Mouse (Mus musculus) 3134 (cell line): Measurements from ENCODE around the gene Slc9c1.
"Not testable (repeated sequence)": the region's sequence is repeated elsewhere in the genome, so short reads cannot be mapped to it uniquely, and the experiment has no call there.

Source experiments
- DNase-seq: peaks from one replicate; pipeline ENCODE4 v3.0.0-alpha.2; 2011; ENCODE audit warnings: low spot score; ENCODE audit not compliant: insufficient read length; ENCODE audit errors: extremely low read depth

Slc9c1 gene

DNA sequence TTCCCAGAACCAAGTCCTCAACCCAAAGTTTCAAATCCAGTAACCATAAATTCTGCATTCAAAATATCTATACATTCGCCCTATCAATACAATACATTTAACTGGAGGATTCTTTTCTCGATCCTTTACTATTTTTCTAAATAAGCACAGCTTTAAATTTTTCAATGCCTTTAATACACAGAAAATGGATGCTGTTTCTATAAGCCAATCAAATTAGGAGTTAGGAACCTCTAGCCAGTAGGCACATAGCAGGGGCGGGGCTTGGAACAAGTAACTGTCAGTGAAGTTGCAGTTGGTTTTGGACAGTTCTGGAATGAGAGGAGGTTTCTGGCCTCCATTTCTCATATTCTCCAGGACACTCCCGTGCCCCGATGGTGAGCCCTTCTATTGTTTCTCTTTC, at the start of gene Slc9c1:
Gene Slc9c1 (plus strand): TSS at position 301 of the 400 bp plus-strand sequence.
- no peak for DNase-seq

DNA sequence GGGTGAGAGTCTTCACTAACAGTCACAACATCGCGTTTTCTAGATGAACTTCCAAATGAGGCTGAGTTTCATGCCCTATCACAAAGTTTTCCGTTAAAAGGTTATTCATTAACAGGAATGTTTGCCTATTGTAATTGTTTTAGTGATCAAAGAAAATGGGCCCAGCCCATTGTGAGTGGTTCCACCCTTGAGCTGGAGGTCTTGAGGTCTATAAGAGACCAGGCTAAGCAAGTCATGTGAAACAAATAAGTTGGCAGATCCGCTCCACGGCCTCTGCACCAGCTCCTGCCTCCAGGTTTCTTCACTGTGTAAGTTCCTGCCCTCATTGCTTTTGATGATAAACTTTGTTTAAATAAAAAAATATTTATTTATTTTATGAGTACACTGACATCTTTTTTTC, 42.2 kb upstream of the Slc9c1 start, which contains the start of gene Gm609:
Gene Gm609 (minus strand): TSS at position 43 of the 400 bp plus-strand sequence.
- DNase-seq, result no peak

DNA sequence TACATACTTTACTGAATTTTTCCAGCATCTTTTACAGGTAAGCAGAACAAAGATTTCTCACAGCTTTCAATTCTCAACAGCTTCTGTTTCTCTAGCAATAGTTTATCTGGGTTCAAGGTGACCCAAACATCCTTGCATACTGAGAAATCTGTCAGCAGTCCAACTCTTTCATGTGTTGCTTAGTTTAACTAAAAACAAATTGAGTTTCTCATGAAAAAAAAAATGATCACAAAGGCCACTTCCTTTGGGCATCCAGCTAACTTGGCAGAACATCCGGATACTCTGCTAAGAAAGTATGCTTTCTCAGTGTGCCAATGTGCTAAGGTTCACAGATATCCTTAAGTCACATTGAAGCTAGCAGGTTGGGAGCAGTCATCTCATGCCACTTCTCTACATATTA, 39.8 kb upstream of the Slc9c1 start:
- no peak for DNase-seq

DNA sequence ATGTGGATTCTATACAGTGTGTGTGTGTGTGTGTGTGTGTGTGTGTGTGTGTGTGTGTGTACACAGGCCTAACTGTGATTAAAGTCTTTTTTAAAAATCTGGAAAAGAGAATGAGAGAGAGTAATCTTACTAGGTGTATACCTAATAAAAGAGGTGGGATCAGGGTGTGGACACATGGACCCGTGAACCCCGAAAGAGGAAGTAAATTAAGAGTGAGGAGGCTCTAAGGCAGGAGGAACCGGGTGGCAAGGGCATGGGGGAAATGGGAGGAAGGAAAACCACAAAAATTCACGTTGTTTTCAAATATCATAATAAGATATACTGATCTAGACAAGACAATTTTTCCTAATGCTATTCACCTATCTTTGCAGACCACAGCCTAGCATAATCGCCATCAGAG, 9.6 kb upstream of the Slc9c1 start:
- no peak for DNase-seq

DNA sequence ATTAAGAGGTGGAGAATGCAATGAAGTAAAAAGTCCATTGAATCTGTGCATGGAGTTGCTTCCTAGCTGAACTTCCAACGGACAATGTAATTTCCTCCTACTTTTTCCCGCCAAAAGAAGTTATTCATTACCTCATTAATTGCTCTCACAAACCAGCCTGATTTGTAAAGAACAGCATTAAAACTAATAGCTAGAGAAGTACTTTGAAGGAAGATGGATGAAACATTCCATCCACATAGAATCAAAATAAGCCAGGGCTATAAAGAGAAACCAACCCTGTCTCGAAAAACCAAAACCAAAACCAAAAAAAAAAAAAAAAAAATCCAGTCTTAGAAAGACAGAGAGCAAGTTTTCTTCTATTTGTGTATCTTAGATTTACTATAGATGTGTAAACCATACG, 3.2 kb upstream of the Slc9c1 start, which contains the start of gene Gm17783:
Gene Gm17783 (minus strand): TSS at position 101 of the 400 bp plus-strand sequence.
- no peak for DNase-seq

DNA sequence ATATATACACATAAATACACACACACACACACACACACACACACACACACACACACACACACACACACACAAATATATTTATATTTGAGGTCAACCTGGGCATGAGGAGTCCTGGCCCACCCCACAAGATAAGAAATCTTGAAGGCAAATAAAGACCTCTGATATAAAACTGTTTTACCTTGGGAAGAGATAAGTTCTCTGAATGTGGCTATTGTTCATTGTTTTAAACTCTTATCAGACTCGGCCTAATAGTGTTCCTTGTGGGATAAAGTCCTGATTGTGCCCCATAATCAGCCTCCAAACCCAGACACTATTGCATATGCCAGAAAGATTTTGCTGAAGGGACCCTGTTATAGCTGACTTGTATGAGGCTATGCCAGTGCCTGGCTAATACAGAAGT, 3.2 kb downstream of the Slc9c1 start:
- not testable (repeated sequence) for DNase-seq

GRCm38 (mm10) chr16:45542108-45542507, 7.0 kb downstream of the Slc9c1 start:
- no peak for DNase-seq

- no peak for DNase-seq
Measured at GRCm38 (mm10) chr16:45544341-45544740, 9.2 kb downstream of the Slc9c1 start.

DNA sequence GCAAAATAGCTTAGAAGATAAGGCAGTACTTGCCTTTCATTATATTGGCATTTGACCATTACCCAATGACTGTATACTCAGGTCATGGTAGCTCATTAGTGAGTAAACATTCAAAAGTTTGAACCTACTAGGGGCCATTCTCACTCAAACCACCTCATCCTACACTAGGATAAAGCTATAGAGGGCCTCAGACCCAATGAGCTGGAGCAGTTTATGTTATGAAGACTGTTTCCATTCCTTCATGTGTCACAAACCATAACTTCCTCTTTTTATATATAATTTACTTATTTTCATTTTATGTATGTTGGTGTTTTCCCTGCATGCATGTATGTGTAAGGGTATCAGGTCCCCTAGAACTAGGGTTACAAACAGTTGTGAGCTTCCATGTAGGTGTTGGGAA, 12.9 kb downstream of the Slc9c1 start:
- no peak for DNase-seq

GRCm38 (mm10) chr16:45551579-45551978, 16.5 kb downstream of the Slc9c1 start:
- DNase-seq, result no peak

- DNase-seq, result no peak
Measured at GRCm38 (mm10) chr16:45561747-45562146, 26.6 kb downstream of the Slc9c1 start.

GRCm38 (mm10) chr16:45572307-45572706, 37.2 kb downstream of the Slc9c1 start:
- DNase-seq, result no peak

- no peak for DNase-seq
Measured at GRCm38 (mm10) chr16:45579883-45580282, 44.8 kb downstream of the Slc9c1 start.

DNA sequence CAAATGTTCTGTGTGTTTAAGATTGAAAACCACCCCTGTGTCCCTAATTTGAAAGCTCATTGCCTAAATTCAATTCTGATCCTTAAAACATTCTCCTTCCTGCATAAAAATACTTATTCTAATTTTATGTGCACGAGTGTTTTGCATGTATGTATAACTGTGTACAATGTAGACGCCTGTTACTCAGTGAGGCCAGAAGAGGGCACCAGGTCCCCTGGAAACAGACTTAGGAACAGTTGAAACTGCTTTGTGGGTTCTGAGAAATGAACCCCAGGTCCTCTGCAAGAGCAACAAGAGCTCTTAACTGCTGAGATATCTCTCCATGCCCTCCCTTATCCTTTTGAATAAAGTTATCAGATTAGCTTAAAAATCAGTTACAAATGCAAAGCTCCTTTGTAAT, 47.4 kb downstream of the Slc9c1 start:
- no peak for DNase-seq

- DNase-seq, result no peak
Measured at GRCm38 (mm10) chr16:45593656-45594055, 58.5 kb downstream of the Slc9c1 start.

GRCm38 (mm10) chr16:45595494-45595893, 60.4 kb downstream of the Slc9c1 start:
- no peak for DNase-seq

DNA sequence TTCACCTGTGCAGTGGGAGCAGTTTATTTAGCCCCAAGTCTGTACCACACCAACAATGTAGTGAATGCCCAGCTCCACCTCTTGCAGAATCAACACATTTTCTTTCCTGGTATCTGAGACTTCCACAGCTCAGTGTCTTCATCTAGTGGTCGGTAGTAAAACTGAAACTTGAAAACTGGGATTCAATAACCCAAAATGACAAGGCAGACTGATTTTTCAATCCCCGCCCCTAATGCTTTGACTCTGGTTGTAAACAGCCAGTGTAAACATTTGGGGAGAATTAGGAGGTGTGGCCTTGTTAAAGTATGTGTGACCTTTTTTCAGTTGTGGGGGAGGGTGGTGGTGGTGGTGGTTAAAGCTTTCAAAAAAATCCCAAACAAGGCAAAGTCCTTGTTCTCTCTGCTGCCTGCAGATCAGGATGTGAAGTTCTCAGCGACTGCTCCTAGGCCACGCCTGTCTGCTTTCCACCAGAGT, 73.4 kb downstream of the Slc9c1 start:
- peak; percentile 4 for DNase-seq

DNA sequence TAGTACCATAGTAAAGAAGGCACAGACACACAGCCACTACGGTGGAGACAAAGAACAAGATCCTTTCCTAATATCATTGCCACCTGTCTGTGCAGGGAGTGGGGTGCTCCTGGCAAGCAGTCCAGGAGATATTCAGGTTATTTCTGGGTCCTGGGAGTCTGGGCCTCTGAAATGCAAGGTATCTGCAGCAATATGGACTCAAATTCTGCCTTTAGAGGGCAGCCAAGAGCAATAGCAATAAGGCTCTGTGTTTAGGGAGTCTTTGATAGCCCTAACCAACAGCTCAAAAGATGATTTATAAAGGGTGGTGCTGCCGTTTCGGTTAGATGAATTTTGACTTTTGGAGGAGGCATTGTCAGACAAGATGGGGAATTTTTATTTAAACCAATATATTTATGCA, 74.2 kb downstream of the Slc9c1 start:
- DNase-seq, result peak; percentile 2

- no peak for DNase-seq
Measured at GRCm38 (mm10) chr16:45610267-45610666, 75.2 kb downstream of the Slc9c1 start, which contains the start of gene Gcsam. Gcsam (plus strand) TSS chr16:45610380.

- DNase-seq, result no peak
Measured at GRCm38 (mm10) chr16:45613247-45613646, 78.1 kb downstream of the Slc9c1 start.

- DNase-seq, result no peak
Measured at GRCm38 (mm10) chr16:45615944-45616343, 80.8 kb downstream of the Slc9c1 start.

DNA sequence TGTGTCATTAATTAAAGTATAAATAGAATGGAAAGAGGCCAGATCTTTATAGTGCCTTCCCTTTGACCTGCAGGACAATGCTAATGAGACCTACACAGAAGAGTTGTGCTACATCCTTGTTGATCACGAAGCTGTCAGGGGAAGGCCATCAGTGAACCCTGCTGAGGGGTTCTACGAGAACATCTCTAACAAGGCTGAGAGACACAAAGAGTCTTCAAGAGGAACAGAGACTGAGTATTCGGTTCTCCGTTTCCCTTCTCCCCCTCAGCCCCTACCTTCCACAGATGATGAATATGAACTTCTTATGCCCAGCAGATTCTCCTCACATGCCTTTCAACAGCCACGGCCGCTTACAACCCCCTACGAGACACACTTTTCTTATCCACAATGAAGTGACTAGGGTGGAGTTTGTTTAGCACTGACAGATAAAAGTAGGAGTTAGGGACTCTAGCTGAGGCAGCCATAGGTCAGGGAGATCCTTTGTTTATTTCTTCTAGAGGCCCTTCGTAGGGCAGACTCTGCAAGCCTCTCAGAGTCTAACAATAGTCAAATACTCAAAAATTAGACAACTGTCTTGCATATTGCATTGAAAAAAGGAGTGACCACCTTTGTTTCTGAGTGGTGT, 84.8 kb downstream of the Slc9c1 start:
- DNase-seq, result no peak

- no peak for DNase-seq
Measured at GRCm38 (mm10) chr16:45623230-45623629, 88.1 kb downstream of the Slc9c1 start.
